Mouse (Mus musculus) limb, embryonic 15.5 days (tissue): Measurements from ENCODE around the gene Guca1b. TPM values are rescaled to one million over a fixed set of nuclear protein-coding genes. Genes with fewer than 3 reads are reported as not detected.

Experiments
- ATAC-seq: fragments of 200-750 bp; cut with Nextera tagmentation; 2 replicates; pipeline ENCODE4 v1.8.0; 2017; ENCODE audit warnings: low read depth, moderate TSS enrichment; ENCODE audit not compliant: insufficient number of reproducible peaks, low FRiP score, low TSS enrichment
- H3K27ac ChIP-seq: fragments of 300-500 bp; sonication (generic); 2 replicates; pipeline ENCODE4 v1.5.1; 2015; ENCODE audit warnings: moderate library complexity, mild to moderate bottlenecking, inconsistent platforms
- H3K27me3 ChIP-seq: fragments of 300-500 bp; sonication (generic); 2 replicates; pipeline ENCODE4 v1.6.1; 2015; ENCODE audit warnings: inconsistent platforms
- H3K36me3 ChIP-seq: fragments of 300-500 bp; sonication (generic); 2 replicates; pipeline ENCODE4 v1.6.1; 2015; ENCODE audit warnings: inconsistent platforms
- H3K4me1 ChIP-seq: fragments of 300-500 bp; sonication (generic); 2 replicates; pipeline ENCODE4 v1.6.1; 2015; ENCODE audit warnings: inconsistent platforms
- H3K4me2 ChIP-seq: fragments of 300-500 bp; sonication (generic); 2 replicates; pipeline ENCODE4 v1.6.1; 2015; ENCODE audit warnings: mild to moderate bottlenecking, inconsistent platforms
- H3K4me3 ChIP-seq: fragments of 300-500 bp; sonication (generic); 2 replicates; pipeline ENCODE4 v1.5.1; 2015; ENCODE audit warnings: mild to moderate bottlenecking, inconsistent platforms
- H3K9ac ChIP-seq: fragments of 300-500 bp; sonication (generic); 2 replicates; pipeline ENCODE4 v1.6.1; 2015; ENCODE audit warnings: inconsistent platforms
- H3K9me3 ChIP-seq: fragments of 300-500 bp; sonication (generic); 2 replicates; pipeline ENCODE4 v1.6.1; 2016; ENCODE audit warnings: inconsistent platforms
- WGBS: fragments of 180-500 bp; shearing (Covaris S2); methylation state at CpG from one replicate; pipeline ENCODE4 v1.1.7; 2015; 5-methylcytosine and 5-hydroxymethylcytosine counted together
- polyA plus RNA-seq: library from polyadenylated mRNA; unstranded; fragments of >200 nt; fragmentation: Nextera tagmentation; extraction: Ambion mirVana; gene quantifications from 2 replicates; pipeline ENCODE4 v1.2.1, GENCODE M21; 2015

The Guca1b gene
- 0.41 and 0.69 TPM in 2 replicates for polyA plus RNA-seq

DNA sequence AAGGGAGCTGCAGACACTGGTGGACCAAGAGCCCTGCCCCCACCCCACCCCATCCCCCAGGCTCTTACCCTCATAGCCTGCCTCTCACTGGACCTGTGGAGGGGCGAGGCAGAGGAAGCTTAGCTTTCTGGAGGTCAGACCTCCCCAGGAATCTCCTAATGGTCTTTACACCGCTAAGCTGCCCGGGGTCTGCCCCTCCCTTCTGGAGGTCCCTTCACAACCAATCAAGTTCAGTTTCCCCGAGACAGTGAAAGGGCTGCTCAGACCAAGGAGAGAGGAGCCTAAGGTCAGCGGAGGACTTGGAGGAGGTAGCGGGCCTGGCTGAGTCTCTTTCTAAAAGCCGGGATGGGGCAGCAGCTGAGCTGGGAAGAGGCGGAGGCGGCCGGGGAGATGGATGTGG is at the start of gene Guca1b:
Gene Guca1b (plus strand): TSS at position 249 of the 400 bp plus-strand sequence.
- Histone ChIP-seq H3K4me3 (no peak within 1 kb of the TSS), H3K4me1 (no peaks in the 10 kb centered on the region), H3K9me3 (no peaks in the 10 kb centered on the region), H3K27me3 (no peaks in the 10 kb centered on the region), H3K4me2 (no peak within 1 kb of the TSS), H3K36me3 (peaks cover 14% of the 10 kb centered on the region), H3K27ac (no peak within 1 kb of the TSS), H3K9ac (no peak within 1 kb of the TSS)
- whole genome bisulfite sequencing: 36% methylated on average over 10 of the region's 10 CpGs
- no peak for ATAC-seq

DNA sequence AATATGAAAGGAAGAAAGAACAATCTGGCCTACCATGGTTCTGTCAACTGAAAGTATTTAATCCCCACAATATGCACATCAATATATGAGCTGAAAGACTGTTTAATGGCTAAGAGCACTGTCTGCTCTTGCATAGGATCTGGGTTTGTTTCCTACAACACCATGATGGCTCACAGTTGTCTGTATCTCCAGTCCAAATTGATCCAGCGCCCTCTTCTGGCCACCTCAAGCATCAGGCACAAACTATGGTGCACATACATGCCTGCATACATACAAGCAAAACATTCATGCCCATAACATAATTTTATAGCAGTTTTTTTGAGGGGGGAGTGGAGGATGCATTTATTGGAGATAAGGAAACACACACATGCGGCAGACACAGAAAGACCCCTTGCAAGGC is 42.1 kb upstream of the Guca1b start:
- peaks cover 94% of the 10 kb centered on the region for H3K36me3 ChIP-seq

DNA sequence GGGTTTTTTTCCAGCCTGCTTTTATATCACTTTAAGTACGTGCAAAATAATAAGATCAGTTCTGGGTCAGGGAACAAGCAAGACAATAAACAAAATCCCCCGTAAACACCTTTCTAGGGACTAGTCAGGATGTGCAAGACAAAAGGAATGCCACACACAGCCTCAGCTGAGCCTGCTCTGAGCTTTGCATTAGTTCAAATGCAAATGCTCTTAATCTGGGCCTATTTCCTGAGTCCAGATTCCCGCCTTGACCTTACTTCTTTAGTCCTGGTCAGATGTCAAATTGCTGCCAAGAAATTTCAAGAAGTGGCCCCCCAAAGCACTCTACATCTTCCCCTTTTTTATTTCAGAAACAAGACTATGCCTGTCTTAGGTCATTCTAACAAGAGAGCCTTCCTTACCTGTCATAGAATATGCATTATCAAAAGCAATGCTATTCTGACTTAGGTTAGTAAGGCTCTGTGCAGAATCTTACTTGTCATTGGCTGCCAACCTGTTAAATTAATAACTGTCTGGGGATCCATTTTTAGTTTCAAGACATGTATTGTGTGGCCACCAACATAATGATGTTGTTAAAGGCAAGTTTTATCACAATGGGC is 35.4 kb upstream of the Guca1b start:
- H3K27me3 ChIP-seq: no peaks in the 10 kb centered on the region
- H3K4me2 ChIP-seq: no peak overlapping the region
- no peak for ATAC-seq
- peaks cover 19% of the 10 kb centered on the region for H3K9me3 ChIP-seq
- 91% methylated on average over 3 of the region's 3 CpGs for WGBS
- peaks cover 92% of the 10 kb centered on the region for H3K36me3 ChIP-seq
- H3K4me1 ChIP-seq: no peaks in the 10 kb centered on the region
- no peak overlapping the region for H3K9ac ChIP-seq
- no peak overlapping the region for H3K27ac ChIP-seq
- no peak overlapping the region for H3K4me3 ChIP-seq

More for the DNA sequence above, 42.1 kb upstream of the Guca1b start:
- no peaks in the 10 kb centered on the region for H3K4me1 ChIP-seq
- H3K4me2 ChIP-seq: no peak overlapping the region
- H3K9ac ChIP-seq: no peak overlapping the region
- H3K27me3 ChIP-seq: no peaks in the 10 kb centered on the region
- no peak overlapping the region for H3K4me3 ChIP-seq
- 81% methylated on average over 2 of the region's 2 CpGs for WGBS
- no peak overlapping the region for H3K27ac ChIP-seq
- ATAC-seq: no peak
- peaks cover 4% of the 10 kb centered on the region; the same call in 1 of the 2 replicates for H3K9me3 ChIP-seq

DNA sequence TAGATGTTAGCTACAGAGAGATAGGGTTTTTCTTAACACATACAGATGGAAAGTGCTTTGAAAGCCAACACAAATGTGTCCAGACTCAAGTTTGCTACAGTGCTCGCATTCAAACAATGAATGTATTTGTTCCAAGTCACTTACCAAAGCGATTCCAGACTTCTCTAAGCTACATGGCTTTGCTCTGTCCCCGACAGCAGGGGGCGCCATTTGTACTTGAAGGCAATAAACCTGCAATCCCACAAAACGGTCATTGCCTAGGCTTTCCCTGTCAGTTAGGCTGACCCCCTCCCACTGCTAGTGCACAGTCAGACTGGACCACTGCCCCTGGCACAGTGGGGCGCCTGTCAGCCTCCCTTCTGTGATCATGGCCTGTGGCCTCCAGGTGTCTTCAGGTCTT is 25.2 kb upstream of the Guca1b start:
- H3K9me3 ChIP-seq: no peaks in the 10 kb centered on the region
- no peak overlapping the region for H3K4me2 ChIP-seq
- 47% methylated on average over 6 of the region's 6 CpGs for WGBS
- H3K4me1 ChIP-seq: no peaks in the 10 kb centered on the region
- no peaks in the 10 kb centered on the region for H3K27me3 ChIP-seq
- no peak overlapping the region for H3K27ac ChIP-seq
- H3K4me3 ChIP-seq: no peak overlapping the region
- peaks cover 49% of the 10 kb centered on the region for H3K36me3 ChIP-seq
- ATAC-seq: no peak
- no peak overlapping the region for H3K9ac ChIP-seq

DNA sequence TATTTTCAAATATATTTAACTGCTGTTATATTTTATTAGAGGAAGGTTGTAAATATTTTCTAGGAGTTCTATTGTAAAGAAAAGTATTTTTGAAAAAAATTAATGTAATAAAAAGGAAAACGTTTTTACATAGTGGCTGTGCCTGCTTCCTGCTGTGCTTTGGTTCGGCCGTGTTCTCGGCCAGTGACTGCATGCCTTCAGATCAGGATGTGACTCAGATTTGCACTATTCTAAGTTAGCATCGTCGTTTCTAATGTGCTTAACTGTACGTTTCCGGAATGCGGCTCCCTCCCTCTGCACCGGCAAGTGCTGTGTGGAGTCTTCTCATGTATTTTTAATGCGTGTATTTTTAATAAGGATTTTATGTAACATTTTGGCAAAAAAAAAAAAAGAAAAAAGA is 23.9 kb upstream of the Guca1b start:
- Histone ChIP-seq H3K4me2 (no peak overlapping the region), H3K4me1 (no peaks in the 10 kb centered on the region), H3K9ac (no peak overlapping the region), H3K4me3 (no peak overlapping the region), H3K27me3 (no peaks in the 10 kb centered on the region), H3K36me3 (peaks cover 35% of the 10 kb centered on the region), H3K27ac (no peak overlapping the region), H3K9me3 (no peaks in the 10 kb centered on the region)
- no peak for ATAC-seq
- WGBS: 70% methylated on average over 11 of the region's 11 CpGs

DNA sequence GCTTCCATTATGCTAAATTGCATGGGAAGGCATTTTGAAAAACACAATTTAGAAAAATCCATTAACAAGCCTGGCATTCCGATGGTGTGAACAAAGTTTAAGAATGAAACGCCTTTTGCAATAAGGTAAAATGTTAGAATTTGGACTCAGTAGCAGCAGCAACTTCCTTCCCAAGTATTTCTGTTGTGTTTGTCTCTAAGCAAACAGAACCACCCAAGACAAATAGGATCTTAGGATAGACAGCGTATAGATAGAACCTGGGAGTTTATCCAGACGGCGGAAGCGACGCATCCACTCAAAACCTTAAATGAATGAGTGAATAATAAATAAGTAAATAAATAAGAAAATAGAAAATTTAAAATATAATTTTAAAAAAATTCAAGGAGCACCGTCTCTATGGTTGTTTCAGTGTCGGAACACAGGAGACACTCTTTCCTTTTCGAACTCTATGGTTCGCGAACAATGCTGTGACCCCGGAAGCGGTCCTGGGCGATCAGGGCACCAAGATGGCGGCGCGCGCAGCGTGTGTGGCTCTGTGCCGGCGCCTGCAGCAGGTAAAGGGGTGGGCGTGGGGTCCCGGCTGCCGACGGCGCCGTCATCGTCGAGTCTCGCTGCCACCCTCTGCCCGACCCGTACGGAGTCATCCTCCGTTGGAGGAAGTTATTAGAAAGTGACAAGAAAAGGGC is 16.6 kb upstream of the Guca1b start, which contains the start of gene Mrps10:
Gene Mrps10 (plus strand): TSS at position 487 of the 686 bp plus-strand sequence.
- peak; percentile 83 for ATAC-seq
- whole genome bisulfite sequencing: 5% methylated on average over 35 of the region's 35 CpGs
- Histone ChIP-seq H3K9ac (peak within 1 kb of the TSS; percentile 58), H3K36me3 (peaks cover 15% of the 10 kb centered on the region), H3K4me2 (peak within 1 kb of the TSS; percentile 79), H3K27me3 (0 out of 2 replicates have a peak, but pooled peaks cover 6% of the 10 kb centered on the region), H3K4me3 (peak within 1 kb of the TSS; percentile 83), H3K9me3 (no peaks in the 10 kb centered on the region), H3K27ac (peak within 1 kb of the TSS; percentile 65), H3K4me1 (peaks cover 21% of the 10 kb centered on the region; the same call in 1 of the 2 replicates)

DNA sequence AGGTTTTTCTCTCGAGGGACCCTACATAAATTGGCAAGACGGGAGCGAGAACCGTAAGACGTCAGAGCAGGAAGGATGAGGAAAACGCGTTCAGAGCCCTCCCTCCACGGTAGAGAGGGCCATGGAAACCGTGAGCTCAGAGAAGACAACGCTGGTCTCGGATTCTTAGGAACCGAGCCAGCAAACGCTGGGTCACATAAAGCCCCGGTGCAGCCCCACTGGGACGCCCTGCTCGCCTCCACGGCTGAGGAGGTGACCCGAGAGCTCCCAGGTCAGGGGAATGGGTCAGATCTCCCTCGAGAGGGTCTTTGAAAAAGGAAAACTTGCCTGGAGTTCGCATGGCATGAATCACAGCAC is 16.1 kb upstream of the Guca1b start:
- 0 out of 2 replicates have a peak, but pooled peaks cover 6% of the 10 kb centered on the region for H3K27me3 ChIP-seq
- peak overlapping the region; percentile 65 for H3K27ac ChIP-seq
- no peaks in the 10 kb centered on the region for H3K9me3 ChIP-seq
- peak; percentile 36; the same call in 1 of the 2 replicates for ATAC-seq
- peak overlapping the region; percentile 79 for H3K4me2 ChIP-seq
- H3K4me1 ChIP-seq: peaks cover 21% of the 10 kb centered on the region; the same call in 1 of the 2 replicates
- H3K36me3 ChIP-seq: peaks cover 20% of the 10 kb centered on the region
- peak overlapping the region; percentile 83 for H3K4me3 ChIP-seq
- under 1% methylated on average over 20 of the region's 20 CpGs for WGBS
- peak overlapping the region; percentile 58 for H3K9ac ChIP-seq

DNA sequence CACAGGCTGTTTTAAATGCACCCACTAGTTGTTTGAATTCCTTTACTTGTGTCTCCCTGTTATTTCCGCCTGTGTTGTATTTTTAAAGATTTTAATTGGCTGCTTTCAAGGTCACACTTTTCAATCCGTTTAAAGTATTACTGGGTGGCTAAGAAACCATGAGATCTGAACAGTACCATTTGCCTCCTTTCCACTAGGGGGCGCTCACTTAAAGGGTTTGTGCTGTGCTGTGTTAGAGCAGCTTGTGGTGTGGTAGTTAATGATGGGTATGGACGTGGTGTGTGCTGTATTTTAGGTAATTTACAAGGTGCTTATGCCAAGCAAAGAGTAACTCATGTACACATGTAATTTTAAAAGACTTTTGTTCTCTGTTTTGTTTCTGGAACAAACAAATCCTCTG is 13.7 kb upstream of the Guca1b start:
- H3K9ac ChIP-seq: no peak overlapping the region
- no peak overlapping the region for H3K27ac ChIP-seq
- no peak overlapping the region for H3K4me3 ChIP-seq
- peaks cover 44% of the 10 kb centered on the region for H3K36me3 ChIP-seq
- peaks cover 21% of the 10 kb centered on the region; the same call in 1 of the 2 replicates for H3K4me1 ChIP-seq
- H3K4me2 ChIP-seq: no peak overlapping the region
- 9% methylated on average over 4 of the region's 4 CpGs for WGBS
- no peaks in the 10 kb centered on the region for H3K9me3 ChIP-seq
- ATAC-seq: no peak
- 0 out of 2 replicates have a peak, but pooled peaks cover 6% of the 10 kb centered on the region for H3K27me3 ChIP-seq

DNA sequence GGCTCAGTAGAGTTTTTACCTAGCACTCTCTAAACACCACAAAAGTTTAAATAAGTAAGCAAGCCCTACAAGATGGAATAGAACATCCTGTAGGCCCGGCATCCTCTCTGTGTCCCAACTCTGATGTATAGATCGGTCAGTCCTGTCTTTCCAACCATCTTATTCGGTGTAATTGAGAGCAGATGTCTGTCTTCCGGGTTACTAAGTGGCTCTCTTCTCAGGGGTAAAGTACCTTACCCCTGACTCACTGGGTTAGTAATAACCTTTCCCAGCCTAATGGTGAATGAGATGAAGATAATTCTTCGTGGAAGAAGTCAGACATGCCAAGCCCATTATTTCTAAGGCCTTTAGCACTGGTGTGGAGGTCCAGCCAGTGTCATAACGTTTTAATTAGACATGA is 11.2 kb upstream of the Guca1b start:
- Histone ChIP-seq H3K4me1 (peaks cover 21% of the 10 kb centered on the region; the same call in 1 of the 2 replicates), H3K27me3 (no peaks in the 10 kb centered on the region), H3K36me3 (peaks cover 68% of the 10 kb centered on the region), H3K4me2 (no peak overlapping the region), H3K9ac (no peak overlapping the region), H3K9me3 (no peaks in the 10 kb centered on the region), H3K27ac (no peak overlapping the region), H3K4me3 (no peak overlapping the region)
- 50% methylated on average over 6 of the region's 6 CpGs for WGBS
- no peak for ATAC-seq

DNA sequence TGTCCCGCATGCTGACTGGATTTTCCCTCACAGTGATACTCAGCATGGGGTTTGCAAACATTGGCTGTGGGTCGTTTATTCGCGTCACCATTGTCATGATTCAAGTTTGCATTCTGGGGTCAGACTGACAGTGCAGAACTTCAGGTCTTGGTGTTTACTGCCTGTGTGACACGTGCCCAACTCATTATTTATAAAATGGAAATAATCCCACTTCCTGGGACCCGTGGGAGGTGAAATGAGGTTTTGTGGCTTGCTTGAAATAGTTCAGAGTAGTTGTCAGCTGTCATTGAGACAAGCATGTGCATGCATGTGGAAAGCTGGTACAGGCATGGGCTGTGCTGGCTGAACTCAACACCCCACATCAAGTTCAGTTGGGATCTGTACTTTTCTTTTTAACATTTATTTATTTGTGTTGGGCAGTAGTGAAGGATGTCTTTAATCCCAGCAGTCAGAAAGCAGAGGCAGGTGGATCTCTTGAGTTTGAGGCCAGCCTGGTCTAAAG is 8.4 kb upstream of the Guca1b start:
- H3K9me3 ChIP-seq: no peaks in the 10 kb centered on the region
- no peaks in the 10 kb centered on the region for H3K4me1 ChIP-seq
- H3K27me3 ChIP-seq: no peaks in the 10 kb centered on the region
- no peak overlapping the region for H3K4me3 ChIP-seq
- no peak overlapping the region for H3K4me2 ChIP-seq
- H3K36me3 ChIP-seq: peaks cover 91% of the 10 kb centered on the region
- 81% methylated on average over 6 of the region's 6 CpGs for WGBS
- ATAC-seq: no peak
- H3K27ac ChIP-seq: no peak overlapping the region
- no peak overlapping the region for H3K9ac ChIP-seq

DNA sequence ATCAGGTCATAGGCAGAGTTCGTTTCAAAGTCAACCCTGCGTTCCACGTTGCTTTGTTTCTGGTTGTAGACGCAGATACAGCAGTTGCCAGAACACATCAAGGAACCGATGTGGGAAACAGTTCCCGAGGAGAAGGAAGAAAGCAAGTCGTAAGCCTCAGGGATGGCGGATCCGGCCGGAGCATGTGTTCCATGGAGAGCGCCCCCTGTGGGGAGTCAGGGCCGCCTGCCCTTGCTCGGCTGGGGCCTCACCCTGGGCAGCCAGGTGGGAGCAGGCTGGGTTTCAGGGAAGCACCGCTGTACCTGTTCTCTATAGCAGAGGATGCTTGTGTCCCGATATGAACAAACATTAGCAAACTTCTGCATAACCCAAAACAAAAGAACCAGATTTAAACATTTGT is 7.1 kb upstream of the Guca1b start:
- H3K4me3 ChIP-seq: no peak overlapping the region
- no peak for ATAC-seq
- 78% methylated on average over 15 of the region's 15 CpGs for WGBS
- no peaks in the 10 kb centered on the region for H3K27me3 ChIP-seq
- H3K4me2 ChIP-seq: no peak overlapping the region
- no peaks in the 10 kb centered on the region for H3K4me1 ChIP-seq
- peaks cover 81% of the 10 kb centered on the region for H3K36me3 ChIP-seq
- no peak overlapping the region for H3K9ac ChIP-seq
- no peak overlapping the region for H3K27ac ChIP-seq
- H3K9me3 ChIP-seq: no peaks in the 10 kb centered on the region

DNA sequence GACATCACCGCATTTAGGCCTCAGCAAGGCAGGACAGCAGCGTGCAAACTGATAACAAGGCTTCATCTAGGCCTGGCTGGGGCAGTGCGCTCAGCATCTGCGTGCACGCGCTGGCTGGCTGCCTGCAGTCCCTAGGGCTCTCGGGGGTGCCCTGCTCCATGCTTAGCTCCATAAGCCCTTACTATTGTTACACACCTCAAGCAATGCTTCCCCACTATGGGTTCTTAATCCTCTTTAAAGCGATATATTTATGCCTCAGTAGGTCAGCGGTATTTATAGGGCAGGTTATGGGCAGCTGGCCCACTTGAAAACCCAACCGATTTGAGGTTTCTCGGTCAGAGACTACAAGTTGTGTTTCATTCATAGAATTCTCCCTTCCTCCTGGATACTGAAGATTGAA is 3.3 kb upstream of the Guca1b start:
- WGBS: 83% methylated on average over 11 of the region's 11 CpGs
- H3K27ac ChIP-seq: no peak overlapping the region
- H3K27me3 ChIP-seq: no peaks in the 10 kb centered on the region
- peaks cover 44% of the 10 kb centered on the region for H3K36me3 ChIP-seq
- H3K4me1 ChIP-seq: no peaks in the 10 kb centered on the region
- no peak overlapping the region for H3K4me3 ChIP-seq
- H3K4me2 ChIP-seq: no peak overlapping the region
- H3K9me3 ChIP-seq: no peaks in the 10 kb centered on the region
- H3K9ac ChIP-seq: no peak overlapping the region
- no peak for ATAC-seq
